Mouse (Mus musculus): ENCODE results near the gene Mylpf.

The Mylpf gene

DNA sequence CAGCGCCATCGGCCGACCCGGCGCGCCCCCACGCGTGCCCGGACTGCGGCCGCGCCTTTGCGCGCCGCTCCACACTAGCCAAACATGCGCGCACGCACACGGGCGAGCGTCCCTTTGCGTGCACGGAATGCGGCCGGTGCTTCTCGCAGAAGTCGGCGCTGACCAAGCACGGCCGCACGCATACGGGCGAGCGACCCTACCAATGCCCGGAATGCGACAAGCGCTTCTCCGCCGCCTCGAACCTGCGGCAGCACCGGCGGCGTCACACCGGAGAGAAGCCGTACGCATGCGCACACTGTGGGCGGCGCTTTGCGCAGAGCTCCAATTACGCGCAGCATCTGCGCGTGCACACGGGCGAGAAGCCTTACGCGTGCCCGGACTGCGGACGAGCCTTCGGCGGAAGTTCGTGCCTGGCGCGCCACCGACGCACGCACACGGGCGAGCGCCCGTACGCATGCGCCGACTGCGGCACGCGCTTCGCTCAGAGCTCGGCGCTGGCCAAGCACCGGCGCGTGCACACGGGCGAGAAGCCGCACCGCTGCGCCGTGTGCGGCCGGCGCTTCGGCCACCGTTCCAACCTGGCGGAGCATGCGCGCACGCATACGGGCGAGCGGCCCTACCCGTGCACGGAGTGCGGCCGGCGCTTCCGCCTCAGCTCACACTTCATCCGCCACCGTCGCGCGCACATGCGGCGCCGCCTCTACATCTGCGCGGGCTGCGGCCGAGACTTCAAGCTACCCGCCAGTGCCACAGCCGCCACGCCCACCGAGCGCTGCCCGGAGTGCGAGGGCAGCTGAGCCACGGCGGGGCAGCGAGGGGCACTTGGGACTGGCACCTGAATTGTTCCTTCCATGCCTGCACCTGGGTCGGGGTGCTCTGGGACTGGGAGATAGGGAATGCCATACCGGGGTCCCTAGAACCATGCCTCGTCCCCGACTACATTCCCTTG, 45.4 kb downstream of the Mylpf start:
- Histone ChIP-seq H3K4me3 (replicated peaks; ENCODE audit: low read length) (peak overlapping the region; percentile 88), H3K4me1 (replicated peaks; ENCODE audit: low read depth, low read length) (peaks cover 72% of the 10 kb centered on the region), H3K9me3 (ENCODE audit: low read length) (no peaks in the 10 kb centered on the region), H3K36me3 (ENCODE audit: insufficient read depth, low read length) (peaks cover 68% of the 10 kb centered on the region), H3K27me3 (ENCODE audit: insufficient read depth, low read length) (no peaks in the 10 kb centered on the region)
- TF ChIP-seq POU5F1 (IDR thresholded peaks at IDR 0.05; ENCODE audit: borderline replicate concordance, low read length) = no peak
- TF ChIP-seq NANOG (IDR thresholded peaks at IDR 0.05; ENCODE audit: borderline replicate concordance, low read length) = no peak
- TF ChIP-seq CTCF (conservative IDR thresholded peaks at IDR 0.05; ENCODE audit: low read length) = no peak

DNA sequence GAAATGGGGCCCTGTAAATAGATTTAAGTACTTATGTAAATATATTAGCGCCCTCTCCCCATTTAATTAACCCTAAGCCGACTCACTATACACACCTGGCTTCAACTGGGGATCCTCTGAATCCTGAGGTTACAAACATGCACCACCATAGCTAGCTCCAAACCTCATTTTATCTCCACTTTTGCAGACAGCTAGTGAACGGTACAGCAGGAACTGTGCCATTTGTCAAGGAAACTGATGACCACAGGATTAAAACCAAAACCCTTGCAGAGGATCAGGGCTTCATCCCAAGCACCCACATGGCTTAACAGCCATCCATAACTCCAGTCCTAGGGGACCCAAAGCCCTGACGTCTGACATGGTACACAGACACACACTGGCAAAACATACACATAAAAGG, 46.3 kb downstream of the Mylpf start:
- H3K4me3 ChIP-seq (replicated peaks; ENCODE audit: low read length) = peak overlapping the region; percentile 88
- no peak for TF ChIP-seq NANOG (IDR thresholded peaks at IDR 0.05; ENCODE audit: borderline replicate concordance, low read length)
- no peak for TF ChIP-seq POU5F1 (IDR thresholded peaks at IDR 0.05; ENCODE audit: borderline replicate concordance, low read length)
- no peak for TF ChIP-seq CTCF (conservative IDR thresholded peaks at IDR 0.05; ENCODE audit: low read length)
- H3K27me3 ChIP-seq (ENCODE audit: insufficient read depth, low read length) = no peaks in the 10 kb centered on the region

DNA sequence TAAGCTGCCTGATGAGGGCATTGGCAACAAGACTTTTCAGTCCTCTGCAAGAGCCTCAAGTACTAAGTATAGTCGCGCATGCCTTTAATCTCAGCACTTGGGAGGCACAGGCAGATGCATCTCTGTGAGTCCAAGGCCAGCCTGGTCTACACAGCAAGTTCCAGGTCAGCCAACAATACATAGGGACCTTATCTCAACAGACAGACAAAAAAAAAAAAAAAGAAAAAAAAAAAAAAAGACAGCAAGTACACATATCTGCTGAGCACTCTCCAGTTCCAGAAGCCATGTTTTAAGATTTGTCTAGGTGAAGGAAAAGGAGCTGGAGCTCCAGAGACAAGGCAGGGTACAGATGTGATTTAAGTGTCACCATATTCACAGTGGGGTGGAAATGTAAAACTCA, 47.3 kb downstream of the Mylpf start:
- TF ChIP-seq CTCF (conservative IDR thresholded peaks at IDR 0.05; ENCODE audit: low read length) = no peak
- no peak for TF ChIP-seq NANOG (IDR thresholded peaks at IDR 0.05; ENCODE audit: borderline replicate concordance, low read length)
- TF ChIP-seq POU5F1 (IDR thresholded peaks at IDR 0.05; ENCODE audit: borderline replicate concordance, low read length) = no peak
- no peak overlapping the region for H3K4me3 ChIP-seq (replicated peaks; ENCODE audit: low read length)
- H3K36me3 ChIP-seq (ENCODE audit: insufficient read depth, low read length) = peaks cover 56% of the 10 kb centered on the region
- peaks cover 68% of the 10 kb centered on the region for H3K4me1 ChIP-seq (replicated peaks; ENCODE audit: low read depth, low read length)
- H3K9me3 ChIP-seq (ENCODE audit: low read length) = no peaks in the 10 kb centered on the region
- H3K27me3 ChIP-seq (ENCODE audit: insufficient read depth, low read length) = no peaks in the 10 kb centered on the region

More for the DNA sequence above, 46.3 kb downstream of the Mylpf start:
- peaks cover 62% of the 10 kb centered on the region for H3K36me3 ChIP-seq (ENCODE audit: insufficient read depth, low read length)
- peaks cover 69% of the 10 kb centered on the region for H3K4me1 ChIP-seq (replicated peaks; ENCODE audit: low read depth, low read length)
- H3K9me3 ChIP-seq (ENCODE audit: low read length) = no peaks in the 10 kb centered on the region

DNA sequence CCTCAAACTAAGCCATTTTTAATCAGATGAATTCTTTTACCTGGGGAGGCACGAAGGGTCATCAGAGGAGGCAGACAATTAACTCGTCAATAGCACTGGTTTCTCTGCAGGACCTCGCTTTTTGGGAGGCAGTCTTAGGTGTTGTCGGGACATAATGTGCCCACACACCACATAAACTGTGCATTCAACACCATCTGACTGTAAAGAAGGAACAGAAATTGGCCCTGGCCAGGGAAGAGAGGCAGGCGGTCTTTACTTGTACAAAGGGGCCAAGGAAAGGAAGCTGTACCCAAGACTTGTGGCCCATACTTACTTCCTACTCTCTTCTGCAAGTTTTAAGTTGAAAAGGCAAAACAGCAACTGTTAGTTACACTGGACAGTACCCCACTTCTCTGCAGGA, 47.8 kb downstream of the Mylpf start:
- Histone ChIP-seq H3K27me3 (ENCODE audit: insufficient read depth, low read length) (no peaks in the 10 kb centered on the region), H3K4me3 (replicated peaks; ENCODE audit: low read length) (no peak overlapping the region), H3K4me1 (replicated peaks; ENCODE audit: low read depth, low read length) (peaks cover 73% of the 10 kb centered on the region), H3K9me3 (ENCODE audit: low read length) (no peaks in the 10 kb centered on the region), H3K36me3 (ENCODE audit: insufficient read depth, low read length) (peaks cover 52% of the 10 kb centered on the region)
- TF ChIP-seq NANOG (IDR thresholded peaks at IDR 0.05; ENCODE audit: borderline replicate concordance, low read length) = no peak
- TF ChIP-seq POU5F1 (IDR thresholded peaks at IDR 0.05; ENCODE audit: borderline replicate concordance, low read length) = no peak
- no peak for TF ChIP-seq CTCF (conservative IDR thresholded peaks at IDR 0.05; ENCODE audit: low read length)

DNA sequence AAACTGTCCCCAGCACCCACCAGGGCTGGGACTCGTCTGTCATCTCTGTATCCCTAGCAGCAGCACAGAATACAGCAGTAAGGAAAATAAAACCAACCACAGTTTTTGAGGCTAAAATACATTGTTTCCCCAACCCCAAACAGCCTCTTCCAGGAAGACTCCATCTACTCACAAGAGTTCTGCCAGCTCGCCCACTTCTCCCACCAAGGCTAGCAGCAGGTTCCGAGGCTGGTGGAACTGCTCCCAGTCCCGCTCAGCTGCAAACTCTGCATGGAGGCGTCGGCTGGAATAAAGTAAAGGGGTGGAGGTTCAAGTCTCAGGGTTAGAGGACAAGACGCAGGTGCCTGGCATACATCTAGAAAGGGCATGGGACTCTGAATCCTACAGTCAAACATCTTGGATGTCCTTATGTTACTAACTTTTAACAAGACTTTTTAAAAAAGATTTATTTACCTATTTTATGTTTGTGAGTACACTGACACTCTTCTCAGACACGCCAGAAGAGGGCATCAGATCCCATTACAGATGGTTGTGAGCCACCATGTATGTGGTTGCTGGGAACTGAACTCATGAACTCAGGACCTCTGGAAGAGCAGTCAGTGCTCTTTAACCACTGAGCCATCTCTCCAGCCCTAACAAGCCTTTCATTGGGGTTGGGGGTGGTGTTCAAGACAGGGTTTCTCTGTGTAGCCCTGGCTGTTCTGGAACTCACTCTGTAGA, 50.7 kb downstream of the Mylpf start:
- no peak for TF ChIP-seq NANOG (IDR thresholded peaks at IDR 0.05; ENCODE audit: borderline replicate concordance, low read length)
- TF ChIP-seq CTCF (conservative IDR thresholded peaks at IDR 0.05; ENCODE audit: low read length) = no peak
- no peak for TF ChIP-seq POU5F1 (IDR thresholded peaks at IDR 0.05; ENCODE audit: borderline replicate concordance, low read length)

DNA sequence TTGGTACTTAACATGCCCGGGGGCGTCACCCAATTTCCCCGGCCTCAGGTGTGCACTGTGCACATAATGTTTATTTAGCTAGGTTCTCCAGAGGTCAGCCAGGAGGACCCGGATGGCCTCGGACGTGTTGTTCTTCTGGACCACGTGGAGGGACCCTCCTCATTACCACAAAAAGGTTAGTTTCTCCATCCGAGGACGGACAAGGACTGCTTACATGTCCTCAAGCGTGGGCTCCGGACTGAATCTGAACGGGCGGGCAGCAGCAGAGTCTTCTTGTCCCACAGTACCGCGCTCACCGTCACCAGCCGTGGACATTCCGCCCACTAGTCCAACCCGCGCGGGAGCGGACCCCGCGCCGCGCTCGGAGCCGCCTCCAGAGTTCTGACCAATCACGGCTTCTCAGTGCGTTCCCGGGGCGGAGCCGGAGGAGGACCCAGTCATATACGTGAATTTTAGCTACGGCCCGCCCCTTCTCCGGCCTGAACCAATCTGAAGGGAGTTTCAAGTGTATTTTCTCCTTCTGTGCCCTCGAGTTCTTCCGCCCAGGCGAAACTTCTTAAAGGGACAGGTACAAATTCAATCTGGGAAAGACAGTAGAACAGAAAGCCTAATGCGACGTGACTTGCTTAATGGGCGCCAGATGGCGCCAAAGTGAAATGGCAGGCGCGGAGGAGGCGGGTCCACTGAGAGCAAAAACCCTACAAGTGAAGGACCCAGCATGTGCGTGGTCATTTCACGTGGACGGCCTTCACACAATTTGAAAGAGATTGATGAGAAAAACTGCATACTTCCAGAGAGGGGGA, 51.8 kb downstream of the Mylpf start, which contains the start of gene Dctpp1:
Gene Dctpp1 (minus strand): TSS at position 401 of the 803 bp plus-strand sequence.
- TF ChIP-seq NANOG (IDR thresholded peaks at IDR 0.05; ENCODE audit: borderline replicate concordance, low read length) = no peak
- TF ChIP-seq CTCF (conservative IDR thresholded peaks at IDR 0.05; ENCODE audit: low read length) = peak; percentile 65
- TF ChIP-seq POU5F1 (IDR thresholded peaks at IDR 0.05; ENCODE audit: borderline replicate concordance, low read length) = no peak

More for the DNA sequence above, 50.7 kb downstream of the Mylpf start:
- Histone ChIP-seq H3K36me3 (ENCODE audit: insufficient read depth, low read length) (peaks cover 44% of the 10 kb centered on the region), H3K4me3 (replicated peaks; ENCODE audit: low read length) (peak overlapping the region; percentile 98), H3K27me3 (ENCODE audit: insufficient read depth, low read length) (no peaks in the 10 kb centered on the region), H3K4me1 (replicated peaks; ENCODE audit: low read depth, low read length) (peaks cover 60% of the 10 kb centered on the region), H3K9me3 (ENCODE audit: low read length) (no peaks in the 10 kb centered on the region)

DNA sequence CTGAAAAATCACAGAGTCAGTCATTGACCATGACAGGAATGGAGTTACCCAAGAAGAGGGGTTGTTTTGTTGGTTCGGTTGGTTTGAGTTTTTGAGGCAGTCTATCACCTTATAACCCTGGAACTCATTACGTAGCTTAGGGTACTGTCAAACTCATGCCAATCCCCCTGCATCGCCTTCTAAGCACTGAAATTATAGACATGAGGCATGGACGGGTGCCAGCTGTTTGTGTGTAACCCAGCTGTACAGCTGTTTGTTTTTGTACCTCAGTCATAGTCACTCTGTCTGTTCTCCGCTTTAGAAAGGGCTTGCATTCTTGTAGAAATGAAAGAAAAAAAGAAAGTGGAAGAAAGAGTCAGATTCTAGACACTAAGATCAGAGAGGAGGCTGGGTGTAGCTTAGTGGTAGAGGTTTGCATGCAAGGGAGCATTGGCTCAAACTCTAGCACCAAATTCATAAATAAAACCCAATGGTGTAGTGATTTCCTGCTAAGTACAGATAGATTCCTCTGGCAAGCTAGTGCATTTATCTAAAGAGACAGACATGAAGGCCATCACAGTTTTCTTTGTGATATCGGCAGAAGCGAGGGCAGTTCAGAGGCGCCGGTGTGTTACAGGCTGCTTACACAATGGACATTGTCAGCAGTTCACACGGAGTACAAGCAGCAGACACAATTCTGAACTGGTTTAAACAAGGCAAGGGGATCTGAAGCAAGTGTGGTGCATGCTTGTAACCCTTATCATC, 53.7 kb downstream of the Mylpf start:
- H3K27me3 ChIP-seq (ENCODE audit: insufficient read depth, low read length) = no peaks in the 10 kb centered on the region
- no peaks in the 10 kb centered on the region for H3K9me3 ChIP-seq (ENCODE audit: low read length)
- TF ChIP-seq POU5F1 (IDR thresholded peaks at IDR 0.05; ENCODE audit: borderline replicate concordance, low read length) = no peak
- TF ChIP-seq CTCF (conservative IDR thresholded peaks at IDR 0.05; ENCODE audit: low read length) = no peak
- TF ChIP-seq NANOG (IDR thresholded peaks at IDR 0.05; ENCODE audit: borderline replicate concordance, low read length) = no peak
- peaks cover 32% of the 10 kb centered on the region for H3K4me1 ChIP-seq (replicated peaks; ENCODE audit: low read depth, low read length)
- no peak overlapping the region for H3K4me3 ChIP-seq (replicated peaks; ENCODE audit: low read length)
- peaks cover 20% of the 10 kb centered on the region for H3K36me3 ChIP-seq (ENCODE audit: insufficient read depth, low read length)

More for the DNA sequence above, 51.8 kb downstream of the Mylpf start, which contains the start of gene Dctpp1:
- no peaks in the 10 kb centered on the region for H3K9me3 ChIP-seq (ENCODE audit: low read length)
- no peaks in the 10 kb centered on the region for H3K27me3 ChIP-seq (ENCODE audit: insufficient read depth, low read length)
- H3K4me1 ChIP-seq (replicated peaks; ENCODE audit: low read depth, low read length) = peaks cover 50% of the 10 kb centered on the region
- H3K36me3 ChIP-seq (ENCODE audit: insufficient read depth, low read length) = peaks cover 39% of the 10 kb centered on the region
- peak within 1 kb of the TSS; percentile 98 for H3K4me3 ChIP-seq (replicated peaks; ENCODE audit: low read length)
